Mouse (Mus musculus): ENCODE results near the gene Oasl1. TPM values are rescaled to one million over a fixed set of nuclear protein-coding genes. Genes with fewer than 3 reads are reported as not detected.
"Not testable (repeated sequence)": the region's sequence is repeated elsewhere in the genome, so short reads cannot be mapped to it uniquely, and the experiment has no call there.

Gene Oasl1
- polyA plus RNA-seq, 1 experiment from 2014 or later: 1.5 TPM

DNA sequence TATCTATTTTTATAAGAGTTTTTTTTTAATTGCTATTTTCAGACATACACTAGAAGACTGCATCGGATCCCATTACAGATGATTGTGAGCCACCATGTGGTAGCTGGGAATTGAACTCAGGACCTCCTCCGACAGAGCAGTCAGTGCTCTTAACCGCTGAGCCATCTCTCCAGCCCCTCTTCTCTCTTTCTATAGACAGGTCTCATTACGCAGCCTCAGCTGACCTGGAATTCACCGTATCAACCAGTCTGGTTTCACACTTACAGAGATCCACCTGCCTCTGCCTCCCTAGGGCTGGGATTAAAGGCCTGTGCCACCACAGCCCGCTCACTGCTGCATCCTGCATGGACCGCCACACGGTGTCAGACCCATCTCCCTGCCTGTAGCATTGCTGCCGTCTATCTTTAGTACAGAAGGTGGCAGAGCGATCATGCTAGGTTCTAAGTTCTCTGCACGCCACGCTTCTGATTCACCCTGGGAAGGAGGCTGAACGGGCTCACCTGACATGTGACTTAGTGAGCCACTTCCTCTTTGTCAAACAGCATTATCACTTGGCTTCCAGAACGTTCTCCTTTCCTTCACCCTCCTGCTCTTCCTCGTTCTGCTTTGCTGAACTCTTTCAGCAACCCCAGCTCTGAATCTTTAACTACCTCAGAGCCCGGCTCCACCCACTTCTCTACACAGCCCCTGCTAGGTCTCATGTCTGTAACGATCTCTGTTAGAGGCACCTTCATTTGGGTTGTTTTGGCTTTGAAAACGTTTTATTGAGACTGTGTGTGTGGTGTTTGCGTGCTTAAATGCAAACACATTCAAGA lies 1.3 kb upstream of the Oasl1 start:
- Histone ChIP-seq H3K27me3 (ENCODE audit: insufficient read depth, low read length) (no peaks in the 10 kb centered on the region), H3K27ac (ENCODE audit: low read length) (no peak overlapping the region), H3K4me3 (ENCODE audit: low read length) (no peak overlapping the region), H3K36me3 (ENCODE audit: insufficient read depth, low read length) (no peaks in the 10 kb centered on the region), H3K4me1 (ENCODE audit: insufficient read depth, low read length) (peaks cover 20% of the 10 kb centered on the region), H3K9ac (replicated peaks; ENCODE audit: low read length) (no peak overlapping the region), H3K9me3 (ENCODE audit: low read length) (no peaks in the 10 kb centered on the region), H3K4me2 (replicated peaks; ENCODE audit: low read depth, low read length) (no peak overlapping the region)
- peak; percentile 53 for ATAC-seq (ENCODE audit: low FRiP score, low TSS enrichment)
- 67% methylated on average over 19 of the region's 19 CpGs for WGBS

DNA sequence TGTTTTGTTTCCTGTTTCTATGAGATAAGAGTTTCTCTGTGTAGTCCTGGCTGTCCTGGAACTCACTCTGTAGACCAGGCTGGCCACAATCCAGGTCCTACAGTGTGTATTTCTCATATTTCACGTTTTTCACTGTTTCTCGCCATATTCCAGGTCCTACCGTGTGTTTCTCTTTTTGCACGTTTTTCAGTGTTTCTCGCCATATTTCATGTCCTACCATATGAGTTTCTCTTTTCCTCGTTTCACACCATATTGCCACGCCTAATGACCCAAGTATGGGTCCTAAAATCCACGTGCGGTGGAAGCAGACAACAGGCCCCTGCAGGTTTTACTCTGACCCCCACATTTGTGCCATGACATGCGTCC lies 691 bp upstream of the Oasl1 start:
- Histone ChIP-seq H3K27ac (ENCODE audit: low read length) (no peak overlapping the region), H3K9ac (replicated peaks; ENCODE audit: low read length) (no peak overlapping the region)
- ATAC-seq (ENCODE audit: low FRiP score, low TSS enrichment): 0 out of 2 replicates have a peak, but pooled peaks have one; percentile 33

DNA sequence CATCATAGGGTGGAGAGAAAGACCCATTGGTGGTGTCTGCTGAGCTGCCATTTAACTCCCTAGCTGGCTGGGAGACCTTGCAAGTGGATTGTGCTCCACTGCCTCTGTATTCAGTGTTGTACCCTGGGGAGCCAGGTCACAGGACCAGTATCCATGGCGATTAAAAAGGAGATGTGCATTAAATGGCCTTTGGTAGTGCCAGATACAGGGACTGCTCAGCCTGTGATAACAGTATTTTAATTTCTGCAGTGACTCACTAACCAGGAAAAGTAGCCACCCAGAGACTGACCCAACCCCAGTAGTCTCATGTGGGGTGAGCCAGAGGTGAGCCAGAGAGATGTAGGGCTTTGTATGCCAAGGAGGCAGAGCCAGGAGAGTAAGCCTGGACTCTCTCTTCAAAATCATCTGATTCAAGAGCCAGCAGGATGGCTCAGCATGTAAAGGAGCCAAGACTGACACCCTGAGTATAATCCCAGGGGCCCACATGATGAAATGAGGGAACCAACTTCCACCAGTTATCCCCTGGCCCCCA lies 3.2 kb downstream of the Oasl1 start:
- Histone ChIP-seq H3K4me2 (replicated peaks; ENCODE audit: low read depth, low read length) (no peak overlapping the region), H3K4me3 (ENCODE audit: low read length) (no peak overlapping the region), H3K4me1 (ENCODE audit: insufficient read depth, low read length) (peaks cover 22% of the 10 kb centered on the region), H3K9me3 (ENCODE audit: low read length) (no peaks in the 10 kb centered on the region), H3K27ac (ENCODE audit: low read length) (no peak overlapping the region), H3K36me3 (ENCODE audit: insufficient read depth, low read length) (no peaks in the 10 kb centered on the region), H3K9ac (replicated peaks; ENCODE audit: low read length) (no peak overlapping the region), H3K27me3 (ENCODE audit: insufficient read depth, low read length) (no peaks in the 10 kb centered on the region)
- WGBS: 64% methylated on average over 1 of the region's 1 CpGs
- no peak for ATAC-seq (ENCODE audit: low FRiP score, low TSS enrichment)

More for the DNA sequence above, 691 bp upstream of the Oasl1 start:
- Histone ChIP-seq H3K36me3 (ENCODE audit: insufficient read depth, low read length) (no peaks in the 10 kb centered on the region), H3K4me3 (ENCODE audit: low read length) (no peak overlapping the region), H3K9me3 (ENCODE audit: low read length) (no peaks in the 10 kb centered on the region), H3K4me1 (ENCODE audit: insufficient read depth, low read length) (peaks cover 22% of the 10 kb centered on the region), H3K27me3 (ENCODE audit: insufficient read depth, low read length) (no peaks in the 10 kb centered on the region), H3K4me2 (replicated peaks; ENCODE audit: low read depth, low read length) (no peak overlapping the region)
- 56% methylated on average over 10 of the region's 10 CpGs for WGBS

DNA sequence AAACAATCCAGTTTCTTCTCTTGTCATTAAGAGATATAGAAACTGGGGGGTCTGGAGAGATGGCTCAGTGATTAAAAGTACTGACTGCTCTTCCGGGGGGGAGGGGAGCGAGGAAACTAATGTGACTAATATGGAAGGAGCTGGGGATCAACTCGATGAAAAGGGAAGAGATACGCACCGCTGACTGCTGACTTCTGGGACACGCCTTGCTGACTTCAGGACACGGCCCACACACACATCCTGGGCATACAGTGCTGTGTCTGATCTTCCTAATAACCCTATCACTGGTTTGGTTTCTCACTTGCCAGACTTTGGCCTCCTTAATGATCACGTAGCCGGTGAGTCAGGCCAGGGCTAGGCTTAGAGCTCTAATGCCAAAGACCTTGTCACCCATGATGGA lies 3.7 kb downstream of the Oasl1 start:
- no peak overlapping the region for H3K27ac ChIP-seq (ENCODE audit: low read length)
- no peaks in the 10 kb centered on the region for H3K36me3 ChIP-seq (ENCODE audit: insufficient read depth, low read length)
- H3K9me3 ChIP-seq (ENCODE audit: low read length): no peaks in the 10 kb centered on the region
- peak; percentile 30; the same call in 1 of the 2 replicates for ATAC-seq (ENCODE audit: low FRiP score, low TSS enrichment)
- 37% methylated on average over 9 of the region's 9 CpGs for WGBS
- peaks cover 21% of the 10 kb centered on the region for H3K4me1 ChIP-seq (ENCODE audit: insufficient read depth, low read length)
- no peak overlapping the region for H3K9ac ChIP-seq (replicated peaks; ENCODE audit: low read length)
- no peak overlapping the region for H3K4me2 ChIP-seq (replicated peaks; ENCODE audit: low read depth, low read length)
- H3K4me3 ChIP-seq (ENCODE audit: low read length): no peak overlapping the region
- no peaks in the 10 kb centered on the region for H3K27me3 ChIP-seq (ENCODE audit: insufficient read depth, low read length)

DNA sequence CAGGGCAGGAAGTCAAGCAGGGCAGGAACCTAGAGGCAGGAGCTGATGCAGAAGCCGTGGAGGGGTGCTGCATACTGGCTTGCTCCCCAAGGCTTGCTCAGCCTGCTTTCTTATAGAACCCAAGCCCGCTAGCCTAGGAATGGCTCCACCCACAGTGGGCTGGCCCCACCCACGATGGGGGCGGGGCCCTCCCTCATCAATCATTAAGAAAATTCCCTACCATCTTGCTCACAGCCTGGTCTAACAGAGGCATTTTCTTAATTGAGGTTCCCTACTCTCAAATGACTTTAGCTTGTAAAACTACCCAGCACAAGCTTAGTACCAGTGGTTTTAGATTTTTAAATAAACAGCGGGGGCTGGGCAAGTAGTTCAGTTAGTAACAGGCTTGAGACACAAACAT lies 8.6 kb downstream of the Oasl1 start:
- no peaks in the 10 kb centered on the region for H3K27me3 ChIP-seq (ENCODE audit: insufficient read depth, low read length)
- ATAC-seq (ENCODE audit: low FRiP score, low TSS enrichment): no peak
- H3K36me3 ChIP-seq (ENCODE audit: insufficient read depth, low read length): no peaks in the 10 kb centered on the region
- no peak overlapping the region for H3K4me2 ChIP-seq (replicated peaks; ENCODE audit: low read depth, low read length)
- H3K4me3 ChIP-seq (ENCODE audit: low read length): no peak overlapping the region
- WGBS: 59% methylated on average over 5 of the region's 5 CpGs
- no peaks in the 10 kb centered on the region for H3K9me3 ChIP-seq (ENCODE audit: low read length)
- H3K27ac ChIP-seq (ENCODE audit: low read length): no peak overlapping the region
- H3K4me1 ChIP-seq (ENCODE audit: insufficient read depth, low read length): peaks cover 4% of the 10 kb centered on the region; the same call in 1 of the 2 replicates
- H3K9ac ChIP-seq (replicated peaks; ENCODE audit: low read length): no peak overlapping the region

DNA sequence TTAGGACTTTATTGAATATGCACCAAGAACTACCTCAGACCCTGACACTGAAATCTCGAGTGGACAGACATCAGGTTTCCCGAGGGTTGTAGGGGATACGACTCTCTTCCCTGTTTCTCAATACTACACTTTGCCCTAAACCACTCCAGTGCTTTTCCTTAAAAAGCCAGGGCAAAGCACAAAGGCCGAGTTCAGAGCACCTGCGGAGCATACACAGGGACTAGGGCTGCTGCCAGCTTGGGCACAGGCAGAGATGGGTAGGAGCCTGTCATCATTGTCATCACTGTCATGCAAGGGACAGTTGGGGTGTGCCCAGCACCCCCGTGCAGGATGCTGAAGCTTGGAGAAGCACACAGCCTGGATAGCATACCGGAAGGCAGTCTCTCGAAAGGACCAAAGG lies 10.2 kb downstream of the Oasl1 start:
- WGBS: 82% methylated on average over 8 of the region's 8 CpGs
- H3K4me3 ChIP-seq (ENCODE audit: low read length): no peak overlapping the region
- H3K27me3 ChIP-seq (ENCODE audit: insufficient read depth, low read length): no peaks in the 10 kb centered on the region
- H3K36me3 ChIP-seq (ENCODE audit: insufficient read depth, low read length): no peaks in the 10 kb centered on the region
- H3K9me3 ChIP-seq (ENCODE audit: low read length): no peaks in the 10 kb centered on the region
- H3K4me2 ChIP-seq (replicated peaks; ENCODE audit: low read depth, low read length): no peak overlapping the region
- no peak for ATAC-seq (ENCODE audit: low FRiP score, low TSS enrichment)
- no peak overlapping the region for H3K27ac ChIP-seq (ENCODE audit: low read length)
- H3K4me1 ChIP-seq (ENCODE audit: insufficient read depth, low read length): no peaks in the 10 kb centered on the region
- no peak overlapping the region for H3K9ac ChIP-seq (replicated peaks; ENCODE audit: low read length)

DNA sequence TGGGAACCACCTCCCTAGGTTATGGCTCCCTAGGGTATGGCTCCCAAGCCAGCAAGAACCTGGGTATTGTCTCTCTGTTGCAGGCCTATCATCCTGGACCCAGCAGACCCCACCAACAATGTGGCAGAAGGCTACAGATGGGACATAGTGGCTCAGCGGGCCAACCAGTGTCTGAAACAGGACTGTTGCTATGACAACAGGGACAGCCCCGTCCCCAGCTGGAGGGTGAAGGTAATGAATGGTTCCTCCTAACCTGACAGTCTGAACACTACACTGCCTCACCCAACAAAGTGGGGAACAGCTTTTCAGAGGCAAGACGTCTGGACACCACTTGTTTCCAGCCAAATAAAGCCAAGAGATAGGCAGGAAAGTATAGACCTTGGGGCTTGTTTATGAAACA lies 12.8 kb downstream of the Oasl1 start:
- Histone ChIP-seq H3K4me1 (ENCODE audit: insufficient read depth, low read length) (no peaks in the 10 kb centered on the region), H3K27ac (ENCODE audit: low read length) (no peak overlapping the region), H3K4me3 (ENCODE audit: low read length) (no peak overlapping the region), H3K36me3 (ENCODE audit: insufficient read depth, low read length) (no peaks in the 10 kb centered on the region), H3K9me3 (ENCODE audit: low read length) (no peaks in the 10 kb centered on the region), H3K27me3 (ENCODE audit: insufficient read depth, low read length) (no peaks in the 10 kb centered on the region), H3K9ac (replicated peaks; ENCODE audit: low read length) (no peak overlapping the region), H3K4me2 (replicated peaks; ENCODE audit: low read depth, low read length) (no peak overlapping the region)
- WGBS: 30% methylated on average over 3 of the region's 3 CpGs
- no peak for ATAC-seq (ENCODE audit: low FRiP score, low TSS enrichment)

DNA sequence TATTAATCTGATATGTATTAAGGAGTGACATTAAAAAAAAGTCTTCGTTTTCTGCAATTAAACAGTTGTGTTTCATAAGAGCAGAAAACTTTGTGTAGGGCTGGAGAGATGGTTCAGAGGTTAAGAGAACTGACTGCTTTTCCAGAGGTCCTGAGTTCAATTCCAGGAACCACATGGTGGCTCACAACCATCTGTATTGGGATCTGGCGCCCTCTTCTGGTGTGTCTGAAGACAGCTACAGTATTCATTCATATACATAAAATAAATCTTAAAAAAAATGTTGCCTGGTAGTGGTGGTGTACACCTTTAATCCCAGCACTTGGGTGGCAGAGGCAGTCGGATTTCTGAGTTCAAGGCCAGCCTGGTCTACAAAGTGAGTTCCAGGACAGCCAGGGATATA lies 18.1 kb downstream of the Oasl1 start:
- H3K27ac ChIP-seq (ENCODE audit: low read length); H3K9ac ChIP-seq (replicated peaks; ENCODE audit: low read length); H3K27me3 ChIP-seq (ENCODE audit: insufficient read depth, low read length); ATAC-seq (ENCODE audit: low FRiP score, low TSS enrichment); H3K4me2 ChIP-seq (replicated peaks; ENCODE audit: low read depth, low read length); H3K4me1 ChIP-seq (ENCODE audit: insufficient read depth, low read length); H3K9me3 ChIP-seq (ENCODE audit: low read length): not testable (repeated sequence)
- H3K4me3 ChIP-seq (ENCODE audit: low read length): peak overlapping the region; percentile 90; the same call in 1 of the 2 replicates
- peaks cover 12% of the 10 kb centered on the region for H3K36me3 ChIP-seq (ENCODE audit: insufficient read depth, low read length)
- WGBS: 68% methylated on average over 3 of the region's 3 CpGs

DNA sequence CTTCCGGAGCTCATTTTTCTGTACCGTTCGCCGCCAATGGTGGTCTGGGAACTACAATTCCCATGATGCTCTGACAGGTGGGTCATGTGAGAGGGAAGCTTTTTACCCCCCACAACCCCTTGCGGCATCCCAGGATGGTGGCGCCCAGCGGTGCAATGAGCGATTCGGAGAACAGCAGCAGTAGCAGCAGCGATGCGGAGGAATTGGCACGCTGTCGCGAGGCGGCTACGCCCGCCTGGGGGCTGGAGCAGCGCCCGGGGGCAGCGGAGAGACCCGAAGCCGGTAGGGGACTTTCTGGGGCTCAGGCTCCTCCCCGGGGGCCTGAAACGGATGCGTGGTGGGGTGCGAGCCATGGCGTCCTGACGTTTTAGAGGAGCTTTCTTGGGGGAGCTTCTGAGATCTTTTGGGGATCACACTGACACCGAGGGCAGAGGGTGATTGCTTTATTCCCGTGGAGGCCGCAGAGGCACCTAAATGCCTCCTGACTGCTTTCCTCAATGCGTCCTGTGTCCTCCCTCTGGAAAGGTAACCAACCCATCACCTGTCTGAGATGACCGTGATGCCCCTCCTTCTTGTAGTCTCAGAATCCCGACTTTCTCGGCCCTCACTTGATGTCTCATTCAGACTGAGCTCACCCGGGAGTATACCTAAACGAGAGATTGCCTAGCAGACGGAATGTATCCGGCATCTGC lies 19.2 kb downstream of the Oasl1 start, which contains the start of gene 2210016L21Rik:
Gene 2210016L21Rik (plus strand): TSS at position 85 of the 692 bp plus-strand sequence.
- peaks cover 22% of the 10 kb centered on the region for H3K36me3 ChIP-seq (ENCODE audit: insufficient read depth, low read length)
- H3K9me3 ChIP-seq (ENCODE audit: low read length): no peaks in the 10 kb centered on the region
- peak; percentile 90 for ATAC-seq (ENCODE audit: low FRiP score, low TSS enrichment)
- peak within 1 kb of the TSS; percentile 90 for H3K4me3 ChIP-seq (ENCODE audit: low read length)
- peak within 1 kb of the TSS; percentile 93 for H3K9ac ChIP-seq (replicated peaks; ENCODE audit: low read length)
- peak within 1 kb of the TSS; percentile 88 for H3K4me2 ChIP-seq (replicated peaks; ENCODE audit: low read depth, low read length)
- H3K4me1 ChIP-seq (ENCODE audit: insufficient read depth, low read length): peaks cover 6% of the 10 kb centered on the region
- 1% methylated on average over 39 of the region's 39 CpGs for WGBS
- H3K27me3 ChIP-seq (ENCODE audit: insufficient read depth, low read length): no peaks in the 10 kb centered on the region
- peak within 1 kb of the TSS; percentile 87 for H3K27ac ChIP-seq (ENCODE audit: low read length)

DNA sequence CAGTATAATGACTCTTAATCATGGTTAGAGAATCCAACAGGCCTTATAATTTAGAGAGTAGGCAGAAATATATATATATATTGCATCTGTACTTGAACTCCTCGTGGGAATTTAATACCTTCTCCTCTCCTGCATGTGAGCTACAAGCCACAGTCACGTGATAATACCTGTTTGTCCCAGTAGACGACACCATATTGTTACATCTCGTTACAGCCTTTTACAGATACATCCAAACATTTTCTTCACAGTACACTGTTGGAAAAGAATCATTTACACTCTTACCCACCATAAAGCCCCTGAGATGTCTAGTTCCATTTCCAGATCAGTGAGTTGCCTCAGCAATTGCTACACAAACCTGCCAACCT lies 19.7 kb downstream of the Oasl1 start:
- peak overlapping the region; percentile 88 for H3K4me2 ChIP-seq (replicated peaks; ENCODE audit: low read depth, low read length)
- H3K9me3 ChIP-seq (ENCODE audit: low read length): no peaks in the 10 kb centered on the region
- peaks cover 6% of the 10 kb centered on the region for H3K4me1 ChIP-seq (ENCODE audit: insufficient read depth, low read length)
- no peak overlapping the region for H3K27ac ChIP-seq (ENCODE audit: low read length)
- H3K27me3 ChIP-seq (ENCODE audit: insufficient read depth, low read length): no peaks in the 10 kb centered on the region
- ATAC-seq (ENCODE audit: low FRiP score, low TSS enrichment): no peak
- WGBS: 37% methylated on average over 4 of the region's 4 CpGs
- peaks cover 27% of the 10 kb centered on the region for H3K36me3 ChIP-seq (ENCODE audit: insufficient read depth, low read length)
- H3K9ac ChIP-seq (replicated peaks; ENCODE audit: low read length): peak overlapping the region; percentile 93
- H3K4me3 ChIP-seq (ENCODE audit: low read length): peak overlapping the region; percentile 90

Data from kidney, embryonic 16.5 days (tissue).